Mouse (Mus musculus): Measurements from ENCODE around the gene D630003M21Rik. TPM values are rescaled to one million over a fixed set of nuclear protein-coding genes. Genes with fewer than 3 reads are reported as not detected.

Gene D630003M21Rik
- polyA plus RNA-seq, 1 experiment from 2014 or later = 17.4 TPM

Small RNAs within 50 kb of the gene (microRNA-seq; reads per million reads assigned to microRNA genes)
- gene Mir7685 = not detected

Other genes starting within 250 kb of the D630003M21Rik start
- 23.8 and 25.8 TPM in 2 replicates for gene Tti1, start 200.8 kb downstream of the D630003M21Rik start, polyA plus RNA-seq (2015; fragmentation: Nextera tagmentation; extraction: Ambion mirVana)
- gene Rprd1b, start 200.7 kb downstream of the D630003M21Rik start, polyA plus RNA-seq (2015; fragmentation: Nextera tagmentation; extraction: Ambion mirVana) = 46.7 and 51.3 TPM in 2 replicates
- gene Tgm2, start 82.8 kb downstream of the D630003M21Rik start, polyA plus RNA-seq (2015; fragmentation: Nextera tagmentation; extraction: Ambion mirVana) = 6.2 and 7.5 TPM in 2 replicates
- not detected in 2 replicates for gene Bpi, start 28.9 kb upstream of the D630003M21Rik start, polyA plus RNA-seq (2015; fragmentation: Nextera tagmentation; extraction: Ambion mirVana)
- gene Lbp, start 77.3 kb upstream of the D630003M21Rik start, polyA plus RNA-seq (2015; fragmentation: Nextera tagmentation; extraction: Ambion mirVana) = 3.9 and 4.7 TPM in 2 replicates
- gene Snhg11, start 146.4 kb upstream of the D630003M21Rik start, polyA plus RNA-seq (2015; fragmentation: Nextera tagmentation; extraction: Ambion mirVana) = 8.7 and 9.9 TPM in 2 replicates
- gene Ralgapb, start 180.6 kb upstream of the D630003M21Rik start, polyA plus RNA-seq (2015; fragmentation: Nextera tagmentation; extraction: Ambion mirVana) = 17.5 and 18.6 TPM in 2 replicates

Data from limb, embryonic 13.5 days (tissue).